In genomic region chr3:93361933-93362574, GRCm38 (mm10) we compare ENCODE assay signal across 7 mouse cellular contexts. TPM values are rescaled to one million over a fixed set of nuclear protein-coding genes. Genes with fewer than 3 reads are reported as not detected.
DNase-seq lines count a peak whose midpoint lies in the region; ATAC-seq and TF ChIP-seq lines count a peak whose summit lies in the region.

No protein-coding gene starts in this region.

- no peaks in the 10 kb centered on the region for H3K27me3 ChIP-seq in liver, embryonic 11.5 days (replicated peaks; ENCODE audit: control insufficient read depth, insufficient read depth, low read length)
- 0 out of 2 replicates have a peak, but pooled peaks cover 3% of the 10 kb centered on the region for H3K27me3 ChIP-seq in neural tube, embryonic 15.5 days (replicated peaks)

- 12% methylated on average over 10 of the region's 10 CpGs for WGBS in liver, embryonic 11.5 days
- 10% methylated on average over 10 of the region's 10 CpGs for WGBS in neural tube, embryonic 15.5 days

- no peaks in the 10 kb centered on the region for H3K4me1 ChIP-seq in liver, embryonic 11.5 days (replicated peaks; ENCODE audit: control insufficient read depth, insufficient read depth, low read length)
- peaks cover 7% of the 10 kb centered on the region for H3K4me1 ChIP-seq in neural tube, embryonic 15.5 days

- peak; percentile 88 for ATAC-seq in granulocyte monocyte progenitor cell, adult 5-6 weeks (replicated peaks; ENCODE audit: poor library complexity, severe bottlenecking)
- ATAC-seq in liver, embryonic 11.5 days (replicated peaks; ENCODE audit: low FRiP score): 0 out of 2 replicates have a peak, but pooled peaks have one; percentile 59
- ATAC-seq in neural tube, embryonic 15.5 days (ENCODE audit: low FRiP score): peak; percentile 95

- no peaks in the 10 kb centered on the region for H3K36me3 ChIP-seq in liver, embryonic 11.5 days (ENCODE audit: control insufficient read depth, insufficient read depth, low read length)
- H3K36me3 ChIP-seq in neural tube, embryonic 15.5 days: no peaks in the 10 kb centered on the region

- H3K27ac ChIP-seq in liver, embryonic 11.5 days (ENCODE audit: low read depth, low read length): no peak overlapping the region
- H3K27ac ChIP-seq in neural tube, embryonic 15.5 days (replicated peaks): no peak overlapping the region

- peak overlapping the region; percentile 31; the same call in 1 of the 2 replicates for H3K4me2 ChIP-seq in liver, embryonic 11.5 days
- peak overlapping the region; percentile 57 for H3K4me2 ChIP-seq in neural tube, embryonic 15.5 days

- H3K9ac ChIP-seq in liver, embryonic 11.5 days (ENCODE audit: low read depth, low read length): no peak overlapping the region
- H3K9ac ChIP-seq in neural tube, embryonic 15.5 days (replicated peaks): no peak overlapping the region; the same call in 1 of the 2 replicates

- no peak overlapping the region for H3K4me3 ChIP-seq in liver, embryonic 11.5 days (ENCODE audit: low read depth, low read length)
- H3K4me3 ChIP-seq in neural tube, embryonic 15.5 days (replicated peaks): peak overlapping the region; percentile 23

- DNase-seq in right cerebral cortex, adult 18-20 months: peak; percentile 12
- DNase-seq in right cerebral cortex, postnatal 4 days: no peak
- DNase-seq in brain, embryonic 14.5 days (ENCODE audit: low read depth): peak; percentile 84
- DNase-seq in liver, embryonic 11.5 days (ENCODE audit: low spot score): no peak
- DNase-seq in thymus, postnatal 25 days: no peak

- no peak for TF ChIP-seq POLR2A in brain, embryonic 14.5 days (IDR thresholded peaks at IDR 0.05; ENCODE audit: borderline replicate concordance, extremely low read depth, insufficient read depth, insufficient read length, poor library complexity, severe bottlenecking)

- TF ChIP-seq CTCF in brain, embryonic 14.5 days (IDR thresholded peaks at IDR 0.05; ENCODE audit: borderline replicate concordance, extremely low read depth, insufficient read depth, insufficient read length): peak; percentile 50; the same call in 1 of the 2 replicates

- no peaks in the 10 kb centered on the region for H3K9me3 ChIP-seq in liver, embryonic 11.5 days (ENCODE audit: control insufficient read depth, low read length)
- H3K9me3 ChIP-seq in neural tube, embryonic 15.5 days (replicated peaks): no peaks in the 10 kb centered on the region

RNA-seq across cellular contexts. Expression of gene Rptn, which starts 31.4 kb away (rescaled TPM):
- not detected in 2 replicates for polyA plus RNA-seq in brain, embryonic 14.5 days (2012; rRNA removed)
- not detected in 2 replicates for total RNA-seq in granulocyte monocyte progenitor cell, adult 5-6 weeks (2014; fragmentation: Nextera tagmentation)
- total RNA-seq in granulocyte monocyte progenitor cell, adult 5-6 weeks (2017): not detected in 2 replicates
- polyA plus RNA-seq in liver, embryonic 11.5 days (2014; fragmentation: Nextera tagmentation; extraction: Ambion mirVana): not detected in 2 replicates
- not detected in 2 replicates for polyA plus RNA-seq in neural tube, embryonic 15.5 days (2015; fragmentation: Nextera tagmentation; extraction: Ambion mirVana)

RNA-seq across cellular contexts. Expression of gene Hrnr, which starts 42.5 kb away (rescaled TPM):
- 0.03 TPM in 1 of 2 replicates, not detected in the other for polyA plus RNA-seq in brain, embryonic 14.5 days (2012; rRNA removed)
- total RNA-seq in granulocyte monocyte progenitor cell, adult 5-6 weeks (2014; fragmentation: Nextera tagmentation): not detected in 2 replicates
- not detected in 2 replicates for total RNA-seq in granulocyte monocyte progenitor cell, adult 5-6 weeks (2017)
- polyA plus RNA-seq in liver, embryonic 11.5 days (2014; fragmentation: Nextera tagmentation; extraction: Ambion mirVana): not detected in 2 replicates
- 0.01 and 0.06 TPM in 2 replicates for polyA plus RNA-seq in neural tube, embryonic 15.5 days (2015; fragmentation: Nextera tagmentation; extraction: Ambion mirVana)

Comparison
In these comparisons a context has a peak if more than half of its experiments do, and no peak if none do; other contexts are left out.
1. DNase-seq: peak in right cerebral cortex, adult 18-20 months (single experiment) and brain, embryonic 14.5 days (single experiment); none in right cerebral cortex, postnatal 4 days (single experiment), liver, embryonic 11.5 days (single experiment) and thymus, postnatal 25 days (single experiment).
2. Peak in every context shown above with its lines, with median percentiles within 50 percentile points of each other: ATAC-seq.